Mouse (Mus musculus) heart, postnatal 4 days (tissue): Measurements from ENCODE around the gene Sun1. TPM values are rescaled to one million over a fixed set of nuclear protein-coding genes. Genes with fewer than 3 reads are reported as not detected.

Source experiments
- DNase-seq: peaks from one replicate; pipeline ENCODE4 v3.0.0; 2021
- total RNA-seq, 2 experiments: library from RNA; stranded (reverse); gene quantifications; 2 replicates each; pipeline ENCODE4 v1.2.3; 2021

Gene Sun1
- 10 to 100 TPM; 40.7 to 43.0 TPM for total RNA-seq

GRCm38 (mm10) chr5:139199995-139200769 is at the start of gene Sun1:
TSS of gene Sun1 (plus strand) at chr5:139200637.
- DNase-seq: peak; percentile 99

DNA sequence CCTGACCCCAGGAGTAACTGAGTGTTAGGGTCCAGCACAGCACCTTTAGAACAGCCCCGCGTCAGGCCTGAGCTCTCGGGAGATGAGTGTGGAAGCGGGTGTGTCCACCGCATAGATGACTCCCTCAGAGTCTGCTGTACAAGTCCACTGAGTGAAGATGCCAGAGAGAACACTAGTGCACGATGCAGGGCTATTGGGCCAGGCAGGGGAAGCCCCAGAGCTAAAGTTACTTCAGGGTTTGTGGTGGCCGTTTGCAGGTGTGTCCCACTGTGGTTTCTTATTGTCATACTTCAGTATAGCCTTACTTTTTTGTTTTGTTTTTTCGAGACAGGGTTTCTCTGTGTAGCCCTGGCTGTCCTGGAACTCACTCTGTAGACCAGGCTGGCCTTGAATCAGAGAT is 39.5 kb upstream of the Sun1 start:
- no peak for DNase-seq

DNA sequence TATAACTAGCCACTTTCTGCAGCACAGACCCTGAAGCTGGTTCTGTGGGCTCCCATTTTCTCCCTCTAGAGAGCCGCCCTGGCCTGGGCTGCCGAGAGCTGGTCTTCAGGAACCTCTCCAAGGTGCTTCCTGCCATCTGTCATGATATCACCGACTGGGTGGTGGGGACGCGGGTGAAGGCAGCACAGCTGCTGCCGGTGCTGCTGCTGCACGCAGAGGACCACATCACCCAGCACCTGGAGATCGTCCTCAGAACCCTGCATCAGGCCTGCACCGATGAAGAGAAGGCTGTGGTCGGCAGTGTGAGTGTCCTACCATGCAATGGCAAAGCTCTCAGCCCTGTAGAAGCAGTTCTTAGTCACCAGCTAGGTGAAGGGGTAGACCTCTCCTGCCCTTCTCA is 38.8 kb upstream of the Sun1 start:
- DNase-seq: no peak

DNA sequence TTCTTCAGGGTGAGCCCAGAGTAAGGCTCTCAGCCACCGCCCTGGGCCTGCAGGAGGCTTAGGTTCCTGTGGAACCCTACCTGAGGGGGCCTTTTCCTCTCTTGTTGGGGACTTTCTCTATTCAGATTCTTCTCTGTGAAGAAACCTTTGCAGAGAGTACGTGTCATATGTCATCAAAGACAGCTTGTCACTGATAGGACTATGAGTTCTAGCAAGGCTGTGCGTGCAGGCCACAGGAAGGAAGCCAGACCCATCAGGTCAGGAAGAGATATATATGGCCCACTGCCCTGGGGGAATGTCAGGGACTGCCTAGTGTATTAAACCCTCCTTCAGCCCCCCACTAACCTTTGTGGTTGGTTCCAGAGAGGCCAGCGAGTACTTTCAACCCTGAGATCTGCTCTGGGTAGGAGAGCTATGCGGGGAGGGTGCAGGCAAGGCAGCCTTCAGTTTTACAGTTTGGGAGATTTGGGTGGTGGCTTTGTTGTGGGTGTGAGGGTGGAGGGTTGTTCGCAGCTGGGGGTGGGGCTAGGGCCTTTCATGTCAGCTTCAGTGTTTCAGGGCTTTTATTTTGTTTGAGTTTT is 33.6 kb upstream of the Sun1 start:
- DNase-seq: no peak

DNA sequence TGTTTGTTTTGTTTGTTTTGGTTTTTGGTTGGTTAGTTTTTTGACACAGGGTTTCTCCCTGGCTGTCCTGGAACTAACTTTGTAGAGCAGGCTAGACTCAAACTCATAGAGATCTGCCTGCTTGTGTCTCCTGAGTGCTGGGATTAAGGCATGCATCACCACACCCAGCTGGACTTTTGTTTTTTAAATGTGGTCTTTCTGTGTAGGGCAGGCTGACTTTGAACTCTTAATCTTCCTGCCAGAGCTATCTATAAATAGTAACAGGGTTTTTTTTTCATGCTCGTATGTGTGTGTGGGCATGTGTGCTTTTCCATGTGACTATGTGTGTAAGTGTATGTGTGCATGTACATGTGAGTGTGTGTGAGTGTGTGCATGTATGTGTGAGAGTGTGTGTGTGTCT is 32.9 kb upstream of the Sun1 start:
- DNase-seq: no peak

DNA sequence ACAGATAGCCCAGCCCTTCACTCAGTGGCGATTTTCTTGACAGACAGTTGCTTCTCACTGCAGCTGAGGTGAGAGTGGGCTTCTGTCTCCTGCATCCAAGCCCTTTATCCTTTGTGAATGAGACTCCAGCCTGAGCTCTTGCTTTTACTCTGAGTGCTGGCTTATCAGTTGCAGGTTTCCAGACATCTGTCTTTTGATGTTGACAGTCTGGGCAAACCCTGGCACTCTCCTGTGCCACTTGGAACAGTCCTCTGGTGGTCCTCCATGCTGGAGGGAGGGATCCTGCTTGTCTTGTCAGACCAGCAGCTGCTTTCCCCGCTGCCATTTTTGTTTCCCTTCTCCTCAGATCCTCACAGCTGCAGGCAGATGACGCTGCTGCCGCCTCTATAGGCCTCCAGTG is 28.5 kb upstream of the Sun1 start:
- DNase-seq: no peak

GRCm38 (mm10) chr5:139174141-139174540 is 26.3 kb upstream of the Sun1 start:
- DNase-seq: no peak

DNA sequence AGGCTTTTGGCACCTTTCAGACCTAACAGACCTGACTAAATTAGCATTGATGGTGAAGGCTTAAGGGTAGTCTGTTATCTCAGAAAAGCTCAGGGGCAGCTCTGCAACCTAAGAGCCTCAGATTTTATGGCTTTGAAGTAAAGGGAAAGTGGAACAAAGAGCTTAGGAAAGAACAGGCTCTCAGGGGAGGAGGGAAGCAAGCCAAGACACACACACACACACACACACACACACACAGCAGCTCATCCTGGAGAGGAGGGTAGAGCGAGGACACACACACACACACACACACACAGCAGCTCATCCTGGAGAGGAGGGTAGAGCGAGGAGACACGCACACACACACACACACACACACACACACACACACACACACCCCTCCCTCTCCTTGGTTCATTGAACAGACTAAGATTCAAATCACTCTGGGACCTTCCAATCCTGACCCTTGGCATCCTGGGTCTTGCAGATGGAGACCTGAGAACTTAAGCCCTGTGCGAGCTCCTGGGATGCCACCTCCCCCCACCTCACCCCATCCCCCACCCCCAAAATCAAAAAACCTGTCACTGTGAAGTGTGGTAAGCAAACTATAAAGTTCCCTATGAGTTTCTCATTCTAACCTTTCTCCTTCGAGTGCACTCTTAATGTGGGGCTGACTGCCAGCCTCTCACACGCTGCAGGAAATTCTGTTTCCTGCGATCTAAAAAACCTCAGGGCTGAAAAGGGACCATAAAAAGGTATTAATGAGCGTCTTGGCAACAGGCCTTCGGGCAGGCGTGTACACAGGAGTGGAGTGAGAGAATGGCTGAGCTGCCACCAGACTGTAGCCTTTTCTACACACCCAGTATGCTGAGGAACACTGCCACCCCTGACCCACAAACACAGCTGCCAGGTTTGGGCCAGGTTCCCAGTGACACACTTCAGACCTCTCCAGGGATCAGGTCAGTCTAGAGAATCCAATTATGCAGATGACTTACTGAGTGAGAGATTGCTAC is 25.6 kb upstream of the Sun1 start:
- peak; percentile 55 for DNase-seq

- DNase-seq: peak; percentile 87
These were observed 21.4 kb upstream of the Sun1 start for GRCm38 (mm10) chr5:139178895-139179631.

DNA sequence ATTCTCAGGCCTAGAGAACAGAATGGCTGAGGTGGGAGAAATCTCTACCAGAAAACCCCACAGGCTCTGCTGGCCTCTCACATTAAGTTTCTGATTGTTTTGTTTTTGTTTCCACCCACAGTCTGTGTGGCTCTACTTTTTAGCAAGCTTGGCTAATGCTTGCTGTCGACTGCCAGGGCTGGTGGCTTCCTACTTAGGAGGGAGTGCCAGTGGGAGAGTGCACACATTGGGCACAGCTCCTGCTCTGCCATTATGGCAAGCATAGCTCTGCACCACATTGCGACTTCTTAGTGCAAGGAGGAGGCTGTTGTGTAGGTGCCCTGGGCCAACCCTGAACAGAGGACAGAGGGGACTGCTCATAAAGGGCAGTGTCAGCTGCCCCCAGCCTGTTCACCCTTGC is 17.3 kb upstream of the Sun1 start:
- no peak for DNase-seq

- no peak for DNase-seq
These were observed 16.8 kb upstream of the Sun1 start for GRCm38 (mm10) chr5:139183601-139184000.

DNA sequence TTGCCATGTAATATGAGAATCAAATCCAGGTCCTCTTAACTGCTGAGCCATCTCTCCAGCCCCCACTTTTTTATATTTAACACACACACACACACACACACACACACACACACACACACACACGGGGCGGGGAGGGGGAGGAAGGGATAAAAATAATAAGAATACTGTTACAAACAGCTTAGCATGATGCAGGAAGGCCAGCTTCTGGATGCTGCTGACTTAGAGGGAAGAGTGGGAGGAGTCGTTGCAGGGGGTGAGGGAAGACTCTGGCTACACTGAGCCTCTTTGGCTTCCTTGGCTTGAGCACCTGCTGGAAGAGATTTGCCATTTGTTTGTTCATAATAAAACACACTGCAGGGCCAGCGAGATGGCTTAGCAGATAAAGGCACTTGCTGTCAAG is 15.5 kb upstream of the Sun1 start:
- DNase-seq: no peak

GRCm38 (mm10) chr5:139189726-139190125 is 10.7 kb upstream of the Sun1 start:
- DNase-seq: no peak

DNA sequence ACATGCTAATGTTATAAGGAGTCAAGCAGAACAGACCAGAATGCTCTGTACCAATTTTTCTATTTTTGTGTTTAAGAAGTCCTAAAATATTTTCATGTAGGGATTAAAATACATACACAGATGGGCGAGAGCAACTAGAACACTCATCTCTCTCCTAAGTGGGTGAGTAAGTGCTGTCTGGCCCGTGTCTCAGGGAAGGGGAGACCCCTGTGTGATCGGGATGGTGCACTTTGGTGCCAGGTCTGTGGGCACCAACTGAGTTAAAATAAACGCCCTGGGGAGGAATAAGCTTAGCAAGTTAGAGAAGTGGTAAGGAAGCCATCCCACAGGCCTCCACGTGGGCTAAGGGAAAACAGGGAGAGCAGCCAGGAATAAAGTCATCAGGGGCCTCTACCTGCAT is 9.5 kb upstream of the Sun1 start:
- no peak for DNase-seq

GRCm38 (mm10) chr5:139198779-139199178 is 1.7 kb upstream of the Sun1 start:
- no peak for DNase-seq

GRCm38 (mm10) chr5:139199636-139199994 is 822 bp upstream of the Sun1 start:
- DNase-seq: no peak

DNA sequence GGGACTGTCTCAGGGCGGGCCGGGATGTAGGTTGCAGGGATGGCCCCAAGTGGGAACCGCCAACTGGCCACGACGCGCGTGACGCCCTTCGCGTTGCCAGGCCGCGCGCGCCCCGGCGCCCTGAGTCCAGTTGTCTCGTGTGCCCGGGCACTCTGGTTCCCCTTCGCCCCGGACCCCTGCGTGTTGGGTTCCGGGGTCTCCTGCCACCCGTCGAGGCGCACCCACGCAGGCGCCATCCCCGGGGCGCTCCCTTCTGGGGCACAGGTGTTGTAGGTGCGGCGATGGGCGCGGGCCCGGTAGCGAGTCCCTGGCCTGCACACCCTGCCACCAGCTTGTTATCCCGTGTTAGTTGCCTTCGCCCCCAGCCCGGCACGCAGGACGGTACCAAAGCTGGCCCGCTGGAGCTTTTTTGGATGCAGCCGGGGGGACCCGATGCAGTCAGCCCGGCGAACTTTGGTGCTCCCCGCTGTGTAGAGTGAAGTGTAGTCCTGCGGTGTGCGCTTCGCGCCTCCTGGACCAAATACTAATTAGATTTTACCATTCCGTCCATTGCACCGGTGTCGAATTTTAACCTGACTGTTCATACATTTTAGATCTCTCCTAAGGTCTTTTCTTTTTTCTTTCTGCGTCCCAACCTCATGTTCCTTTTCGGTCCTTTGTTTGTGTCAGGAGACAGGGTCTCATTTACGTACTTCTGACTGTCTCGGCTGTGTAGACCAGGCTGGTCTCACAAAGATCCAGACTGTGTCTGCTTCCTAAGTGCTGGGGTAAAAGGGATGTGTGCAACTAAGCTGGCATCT is 533 bp downstream of the Sun1 start:
- DNase-seq: no peak

DNA sequence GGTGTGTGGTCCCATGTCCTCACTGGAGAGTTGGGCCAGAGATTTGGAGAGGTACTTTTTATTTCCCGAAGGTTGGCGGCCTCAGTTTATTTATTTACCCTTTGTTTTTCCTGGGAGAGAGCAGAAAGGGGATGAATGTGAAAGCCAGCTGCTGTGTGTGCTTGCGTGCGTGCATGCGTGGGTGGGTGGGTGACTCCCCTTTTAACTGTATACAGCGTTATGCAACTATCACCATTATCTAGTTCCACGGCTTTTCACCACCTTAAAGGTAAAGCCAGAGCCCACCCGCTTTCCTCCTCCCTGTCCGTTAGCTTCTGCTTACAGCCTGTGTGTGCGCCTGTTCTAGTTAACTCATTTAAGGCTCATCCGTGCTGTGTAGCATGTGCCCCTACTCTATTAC is 1.7 kb downstream of the Sun1 start:
- DNase-seq: no peak

DNA sequence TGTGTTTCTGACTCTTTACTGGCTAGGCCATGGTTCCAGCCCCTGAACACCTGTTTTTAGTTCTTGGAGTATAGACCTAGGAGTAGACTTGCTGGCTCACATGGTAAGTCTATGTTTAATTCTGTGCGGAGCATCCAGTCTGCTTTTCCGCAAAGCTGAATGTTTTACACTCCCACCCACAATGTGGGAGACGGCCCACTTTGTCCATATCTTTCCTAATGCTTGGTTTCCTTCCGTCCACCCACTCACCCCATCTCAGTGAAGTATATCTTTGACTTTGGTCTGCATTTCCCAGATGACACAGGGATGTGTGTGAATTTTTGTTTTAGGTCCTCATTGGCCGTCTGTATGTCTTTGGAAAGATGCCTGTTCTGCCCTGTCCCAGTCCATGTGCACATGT is 2.9 kb downstream of the Sun1 start:
- no peak for DNase-seq

DNA sequence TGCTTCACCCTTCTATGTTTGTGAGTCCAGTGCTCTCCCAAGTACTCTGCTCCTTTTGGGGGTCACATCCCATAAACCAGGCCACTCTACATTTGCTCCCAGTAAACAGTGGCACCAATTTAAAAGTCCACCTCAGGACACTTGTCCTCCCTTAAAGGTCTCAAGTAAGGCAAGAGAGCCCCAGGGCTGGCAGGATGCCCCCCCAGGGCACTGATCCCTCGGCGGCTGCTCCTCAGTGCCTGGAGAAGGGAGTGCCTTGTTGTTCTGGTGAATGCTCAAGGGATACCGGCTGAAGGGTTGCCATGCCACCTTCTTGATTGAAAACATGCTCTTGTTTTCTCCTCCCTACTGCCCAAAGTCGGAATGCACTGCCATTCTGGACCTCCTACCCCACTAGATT is 5.6 kb downstream of the Sun1 start:
- no peak for DNase-seq

- no peak for DNase-seq
These were observed 6.1 kb downstream of the Sun1 start for GRCm38 (mm10) chr5:139206525-139206924.

GRCm38 (mm10) chr5:139208183-139208582 is 7.7 kb downstream of the Sun1 start:
- no peak for DNase-seq
